Mouse (Mus musculus) skeletal muscle tissue, adult 2 months (tissue): Measurements from ENCODE around the gene Zc3h12c.

Experiments used
- DNase-seq: peaks from one replicate; pipeline ENCODE4 v3.0.0-alpha.2; 2012; ENCODE audit warnings: low read depth, low spot score

Zc3h12c gene

DNA sequence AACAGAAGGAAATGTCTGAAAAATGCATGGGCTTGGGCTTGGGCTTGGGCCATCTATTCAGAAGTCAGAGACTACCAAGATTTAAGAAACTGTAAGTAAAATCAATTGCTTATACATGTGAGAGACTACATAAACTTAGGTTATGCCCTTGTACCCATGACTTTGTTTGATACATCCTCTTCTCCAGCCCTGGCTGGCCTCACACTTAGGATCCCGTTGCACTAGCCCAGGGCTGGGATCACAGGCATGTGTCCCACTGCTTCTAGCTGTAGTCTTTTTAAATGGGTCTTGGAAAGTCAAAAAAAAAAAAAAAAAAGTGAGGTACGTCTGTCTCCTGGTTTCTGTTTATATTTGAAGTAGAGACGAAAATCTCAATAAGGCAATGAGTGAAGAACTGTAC, 1.3 kb downstream of the Zc3h12c start:
- no peak for DNase-seq

- no peak for DNase-seq
Observed at GRCm38 (mm10) chr9:52165706-52166090, 2.7 kb downstream of the Zc3h12c start.

GRCm38 (mm10) chr9:52165076-52165705, 3.2 kb downstream of the Zc3h12c start:
- DNase-seq = no peak

GRCm38 (mm10) chr9:52160512-52160911, 7.9 kb downstream of the Zc3h12c start:
- DNase-seq = no peak

GRCm38 (mm10) chr9:52158561-52158960, 9.8 kb downstream of the Zc3h12c start:
- DNase-seq = no peak

DNA sequence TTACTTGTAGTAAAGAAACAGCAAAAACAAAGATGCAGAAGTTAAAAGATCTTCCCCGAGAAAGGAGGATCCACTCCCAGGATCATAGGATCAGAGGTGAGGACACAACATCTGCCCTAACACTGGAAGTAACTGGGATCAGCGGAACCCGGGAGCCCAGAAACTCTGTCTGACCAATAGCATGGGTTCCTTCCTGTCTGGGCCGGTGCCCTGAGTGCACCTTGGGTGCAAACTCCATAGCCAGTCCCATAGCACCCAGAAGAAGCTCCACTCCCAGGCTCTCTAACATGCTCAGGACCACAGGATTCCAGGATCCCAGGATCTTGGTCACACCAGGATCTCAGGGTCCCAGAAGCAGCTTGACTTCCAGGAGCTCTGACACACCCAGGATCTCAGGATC, 13.0 kb downstream of the Zc3h12c start:
- no peak for DNase-seq

DNA sequence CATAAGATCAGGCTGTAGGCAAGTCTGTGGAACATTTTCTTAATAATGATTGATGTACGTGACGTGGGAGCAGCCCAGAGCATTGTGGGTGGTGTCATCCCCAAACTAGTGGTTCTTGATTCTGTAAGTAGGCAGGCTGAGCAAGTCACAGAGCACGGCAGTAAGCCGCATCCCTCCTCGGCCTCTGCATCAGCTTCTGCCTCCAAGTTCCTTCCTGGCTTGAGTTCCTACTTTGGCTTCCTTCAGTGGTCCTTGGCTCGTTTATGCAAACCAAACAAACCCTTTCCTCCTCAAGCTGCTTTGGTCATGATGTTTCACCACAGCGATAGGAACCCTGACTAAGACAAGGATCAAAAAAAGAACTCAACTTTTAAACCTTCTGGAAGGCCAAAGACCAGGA, 14.1 kb downstream of the Zc3h12c start:
- no peak for DNase-seq

GRCm38 (mm10) chr9:52152076-52152826, 16.1 kb downstream of the Zc3h12c start:
- no peak for DNase-seq

DNA sequence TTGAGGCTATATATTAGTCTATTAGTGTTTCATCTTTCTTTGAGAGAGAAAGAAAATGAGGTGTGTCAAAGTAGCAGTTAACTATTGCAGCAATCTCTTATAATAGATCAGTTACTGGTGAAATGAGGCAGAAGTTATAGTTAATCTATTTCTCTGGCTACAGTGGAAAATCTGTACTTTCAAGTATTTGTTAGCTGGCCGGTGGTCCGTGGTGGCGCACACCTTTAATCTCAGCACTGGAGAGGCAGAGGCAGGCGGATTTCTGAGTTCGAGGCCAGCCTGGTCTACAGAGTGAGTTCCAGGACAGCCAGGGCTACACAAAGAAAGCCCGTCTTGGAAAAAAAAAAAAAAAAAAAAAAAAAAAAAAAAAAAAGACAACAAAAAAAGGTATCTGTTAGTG, 18.6 kb downstream of the Zc3h12c start:
- no peak for DNase-seq

DNA sequence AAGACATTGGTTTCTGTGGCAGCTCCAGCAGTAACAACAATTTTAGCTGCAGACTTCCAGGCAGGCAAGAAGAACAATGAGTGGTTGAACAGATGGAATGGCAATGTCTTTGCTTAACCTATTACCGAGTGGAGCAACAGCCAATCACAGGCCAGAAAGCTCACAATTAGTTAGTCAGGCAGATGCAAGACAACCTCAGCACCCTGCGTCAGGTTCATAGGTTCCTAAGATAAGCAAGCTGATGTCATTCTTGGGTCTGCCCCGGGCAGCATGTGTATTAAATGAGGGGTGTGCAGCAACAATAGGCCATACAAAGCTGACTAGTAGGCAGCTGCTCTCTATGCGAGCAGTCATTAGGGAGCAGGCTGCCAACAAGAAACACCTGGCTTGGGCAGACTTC, 19.1 kb downstream of the Zc3h12c start:
- DNase-seq = no peak

DNA sequence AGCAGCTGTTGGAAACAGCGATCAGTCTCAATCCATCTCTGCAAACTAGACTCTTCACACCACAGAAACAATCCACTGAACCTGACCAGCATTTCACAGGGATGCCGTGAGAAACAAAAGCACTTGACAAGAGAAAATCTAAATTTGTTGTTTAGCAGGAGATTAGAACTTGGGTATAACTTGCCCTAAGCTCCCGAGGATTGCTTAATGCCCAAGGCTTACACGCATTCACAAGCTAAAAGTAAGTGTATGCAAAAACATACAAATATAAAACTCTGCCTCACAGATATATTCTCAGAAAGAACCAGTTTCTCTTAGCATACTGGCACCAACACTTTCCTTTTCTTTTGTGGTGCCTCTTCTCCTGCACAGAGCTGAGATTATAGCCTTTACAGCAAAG, 19.5 kb downstream of the Zc3h12c start:
- no peak for DNase-seq

DNA sequence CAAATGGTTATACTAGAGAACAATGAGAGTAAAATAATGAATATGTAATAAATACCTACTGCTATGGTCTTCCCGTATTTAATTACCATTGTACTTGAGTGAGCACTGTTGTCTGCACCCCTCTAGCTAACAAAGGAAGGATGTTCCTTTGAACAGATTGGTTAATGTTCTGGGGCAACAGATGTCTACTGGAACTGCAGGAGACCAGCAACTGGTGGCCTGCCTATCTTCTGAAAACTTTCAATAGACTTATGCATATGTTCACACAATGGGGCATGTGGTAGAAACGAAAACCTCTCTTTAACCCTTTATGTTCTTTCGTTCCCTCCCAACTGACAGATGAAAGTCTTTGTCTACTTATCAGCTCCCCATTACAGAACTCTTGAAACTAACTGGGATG, 20.1 kb downstream of the Zc3h12c start:
- DNase-seq = no peak

DNA sequence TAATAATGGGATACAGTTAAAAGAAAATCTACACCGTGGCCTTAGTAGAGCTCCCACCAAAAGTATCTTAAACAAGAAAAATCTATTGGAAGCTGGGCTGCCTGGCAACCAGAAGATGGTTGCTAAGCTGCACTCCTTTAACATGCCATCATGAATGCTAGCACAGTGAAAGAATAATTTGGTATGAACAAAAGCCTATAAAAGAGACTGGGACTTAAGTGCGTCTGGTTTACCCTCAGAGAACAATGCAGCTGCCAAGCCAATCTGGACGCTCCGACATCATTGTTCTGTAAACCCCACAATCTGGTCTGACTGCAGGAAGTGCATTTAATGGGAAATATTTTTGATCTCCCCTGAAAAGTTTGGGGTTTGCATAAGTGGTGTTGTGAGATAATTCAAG, 22.1 kb downstream of the Zc3h12c start:
- DNase-seq = no peak

DNA sequence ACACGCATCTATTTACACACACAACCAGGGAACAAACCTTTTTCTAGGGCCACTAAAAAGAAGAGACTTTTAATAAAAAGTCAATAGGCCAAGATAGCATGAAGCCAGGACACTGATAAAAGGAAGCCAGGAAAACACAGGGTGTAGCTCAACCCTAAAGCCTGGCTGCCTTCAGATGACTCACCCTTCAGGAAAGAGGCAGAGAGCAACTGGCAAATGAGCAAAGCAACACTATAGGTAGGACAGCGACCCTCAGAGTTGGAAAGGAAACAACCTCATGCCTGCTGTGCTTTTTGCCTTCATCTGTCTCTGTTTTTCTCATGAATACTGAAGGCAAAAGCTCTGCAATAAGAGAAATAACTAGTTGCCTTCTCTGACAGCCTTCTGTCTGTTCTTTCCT, 35.6 kb downstream of the Zc3h12c start:
- DNase-seq = no peak

GRCm38 (mm10) chr9:52130348-52130747, 38.0 kb downstream of the Zc3h12c start:
- DNase-seq = no peak

- no peak for DNase-seq
Observed at GRCm38 (mm10) chr9:52125225-52125624, 43.1 kb downstream of the Zc3h12c start.

DNA sequence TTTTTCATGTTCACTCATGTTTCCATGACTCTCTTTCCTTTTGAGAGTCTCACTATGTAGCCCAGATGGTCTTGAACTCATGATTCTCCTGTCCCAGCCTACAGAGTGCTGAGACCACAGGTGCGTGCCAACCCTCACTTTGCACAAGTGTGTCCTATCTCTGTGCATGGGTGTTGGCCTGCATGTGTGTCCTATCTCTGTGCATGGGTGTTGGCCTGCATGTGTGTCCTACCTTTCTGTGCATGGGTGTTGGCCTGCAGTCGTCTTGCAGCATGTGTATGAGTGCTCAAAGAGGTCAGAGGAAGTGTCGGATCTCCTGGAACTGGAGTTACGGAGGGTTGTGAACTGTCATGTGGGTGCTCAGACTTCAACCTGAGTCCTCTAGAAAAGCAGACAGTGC, 49.2 kb downstream of the Zc3h12c start:
- DNase-seq = no peak

DNA sequence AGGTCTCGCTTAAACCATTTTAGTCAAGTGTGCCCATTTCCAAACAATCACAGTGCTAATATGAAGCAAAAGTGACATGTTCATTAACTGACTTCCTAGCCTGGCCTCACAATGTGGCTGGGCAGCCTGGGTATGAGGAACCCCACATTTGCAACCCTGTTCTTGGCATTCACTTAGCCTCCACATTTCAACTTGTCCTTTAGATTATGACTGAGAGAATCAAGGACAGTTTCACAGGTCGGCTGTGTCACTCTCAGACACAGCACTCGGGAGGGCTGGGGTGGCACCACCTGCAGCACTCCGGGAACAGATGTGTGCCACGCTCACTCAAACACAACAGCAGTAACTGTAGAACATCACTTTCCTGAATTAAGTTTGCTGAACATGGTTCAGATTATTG, 55.3 kb downstream of the Zc3h12c start:
- no peak for DNase-seq

DNA sequence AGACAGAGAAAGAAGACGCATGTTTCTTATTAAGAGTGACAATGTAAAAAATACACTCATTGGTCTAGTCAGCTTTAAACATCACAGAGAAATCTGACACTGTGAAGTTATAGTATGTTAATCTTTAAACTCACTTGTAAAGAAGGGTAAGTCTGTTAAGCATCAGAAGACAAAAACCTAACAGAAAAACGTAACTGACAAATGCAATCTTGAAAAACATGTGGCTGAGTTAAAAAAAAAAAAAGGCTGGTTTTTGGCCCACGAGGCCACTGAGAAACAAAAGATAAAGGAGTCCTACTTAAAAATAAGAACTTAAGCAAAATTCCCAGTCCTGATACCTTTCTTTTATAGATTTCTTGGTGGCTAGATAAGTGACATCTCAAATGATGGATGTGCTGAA, 57.6 kb downstream of the Zc3h12c start:
- DNase-seq = no peak

GRCm38 (mm10) chr9:52107161-52107560, 61.2 kb downstream of the Zc3h12c start:
- no peak for DNase-seq

DNA sequence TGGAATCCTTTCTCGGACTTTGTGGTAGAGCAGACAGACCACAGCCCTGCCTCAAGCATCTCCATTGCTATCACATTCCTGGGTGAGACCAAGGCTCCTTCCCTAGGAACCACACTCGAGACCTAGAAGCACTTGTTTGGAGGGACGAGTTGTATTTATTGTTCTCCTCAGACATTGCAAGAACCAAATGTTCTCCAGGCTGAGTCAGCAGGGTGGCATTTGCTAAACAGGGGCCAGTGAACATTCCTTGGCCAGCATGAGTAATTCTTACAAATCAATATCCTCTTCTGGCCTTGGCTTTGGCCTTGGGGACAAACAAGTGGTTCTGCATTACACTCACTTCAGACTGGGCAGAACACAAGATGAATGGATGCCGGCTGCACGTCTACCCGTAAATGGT, 62.9 kb downstream of the Zc3h12c start:
- DNase-seq = peak; percentile 25

- DNase-seq = no peak
Observed at GRCm38 (mm10) chr9:52104225-52104615, 64.2 kb downstream of the Zc3h12c start.

- DNase-seq = no peak
Observed at GRCm38 (mm10) chr9:52103448-52104224, 64.7 kb downstream of the Zc3h12c start.
